Mouse (Mus musculus) gastrocnemius, postnatal 36 days (tissue): Measurements from ENCODE around the gene Cemip. TPM values are rescaled to one million over a fixed set of nuclear protein-coding genes. Genes with fewer than 3 reads are reported as not detected.

Source experiments
- total RNA-seq, 2 experiments: library from RNA; stranded (reverse); gene quantifications; 2 replicates each; pipeline ENCODE4 v1.2.3; 2021

Cemip gene
- total RNA-seq, 2 experiments from 2014 or later, result 0.05 TPM; not detected in 1

Other genes with a start within 250 kb of the Cemip start
- 1 to 10 TPM; 2.1 to 2.6 TPM for gene Tlnrd1, start 202.2 kb downstream of the Cemip start, total RNA-seq
- gene Mesd, start 202.0 kb downstream of the Cemip start, total RNA-seq, result 10 to 100 TPM; 20.9 to 25.9 TPM
- 1 to 10 TPM; 5.3 to 6.5 TPM for gene Abhd17c, start 65.4 kb upstream of the Cemip start, total RNA-seq